Mouse (Mus musculus) lung, embryonic 15.5 days (tissue): Measurements from ENCODE around the gene Gramd1a. TPM values are rescaled to one million over a fixed set of nuclear protein-coding genes. Genes with fewer than 3 reads are reported as not detected.

Source experiments
- ATAC-seq: fragments of 200-750 bp; cut with Nextera tagmentation; 2 replicates; pipeline ENCODE4 v1.8.0; 2017; ENCODE audit warnings: moderate number of reproducible peaks, borderline replicate concordance; ENCODE audit not compliant: low FRiP score, low TSS enrichment; ENCODE audit errors: extremely low read depth
- H3K27ac ChIP-seq: fragments of 300-500 bp; sonication (generic); 2 replicates; pipeline ENCODE4 v1.5.1; 2015; ENCODE audit warnings: moderate library complexity, mild to moderate bottlenecking, inconsistent platforms
- H3K27me3 ChIP-seq: fragments of 300-500 bp; sonication (generic); 2 replicates; pipeline ENCODE4 v1.6.1; 2015; ENCODE audit warnings: inconsistent platforms
- H3K36me3 ChIP-seq: fragments of 300-500 bp; sonication (generic); 2 replicates; pipeline ENCODE4 v1.6.1; 2015; ENCODE audit warnings: inconsistent platforms
- H3K4me1 ChIP-seq: fragments of 300-500 bp; sonication (generic); 2 replicates; pipeline ENCODE4 v1.6.1; 2015; ENCODE audit warnings: inconsistent platforms
- H3K4me2 ChIP-seq: fragments of 300-500 bp; sonication (generic); 2 replicates; pipeline ENCODE4 v1.6.1; 2015; ENCODE audit warnings: inconsistent platforms, mild to moderate bottlenecking, moderate library complexity
- H3K4me3 ChIP-seq: fragments of 300-500 bp; sonication (generic); 2 replicates; pipeline ENCODE4 v1.5.1; 2015; ENCODE audit warnings: mild to moderate bottlenecking, inconsistent platforms
- H3K9ac ChIP-seq: fragments of 300-500 bp; sonication (generic); 2 replicates; pipeline ENCODE4 v1.6.1; 2015; ENCODE audit warnings: inconsistent platforms
- H3K9me3 ChIP-seq: fragments of 300-500 bp; sonication (generic); 2 replicates; pipeline ENCODE4 v1.6.1; 2016; ENCODE audit warnings: inconsistent platforms
- WGBS: fragments of 180-500 bp; shearing (Covaris S2); methylation state at CpG from one replicate; pipeline ENCODE4 v1.1.7; 2015; 5-methylcytosine and 5-hydroxymethylcytosine counted together
- polyA plus RNA-seq: library from polyadenylated mRNA; unstranded; fragments of >200 nt; fragmentation: Nextera tagmentation; extraction: Ambion mirVana; gene quantifications from 2 replicates; pipeline ENCODE4 v1.2.1, GENCODE M21; 2015

The Gramd1a gene
- polyA plus RNA-seq, 1 experiment from 2014 or later: 65.5 TPM

DNA sequence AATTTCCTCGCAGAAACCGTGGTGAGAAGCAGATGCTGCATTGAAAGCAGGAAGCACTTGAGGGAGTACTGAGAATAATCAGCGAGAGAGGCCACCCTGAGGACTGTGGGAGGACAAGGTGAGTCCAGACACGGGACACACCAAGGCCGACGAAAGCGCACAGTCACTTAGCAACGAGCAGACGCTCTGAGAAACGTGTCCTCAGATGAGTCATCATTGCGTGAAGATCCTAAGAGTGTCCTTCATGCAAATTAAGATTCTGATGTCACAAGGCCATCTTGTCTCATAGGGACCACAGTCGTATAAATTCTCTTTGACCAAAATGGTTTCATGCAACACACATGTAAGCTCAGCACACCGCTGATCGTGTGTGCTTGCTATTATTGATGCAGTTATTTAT, 54.9 kb downstream of the Gramd1a start:
- Histone ChIP-seq H3K27ac (no peak overlapping the region), H3K9ac (no peak overlapping the region), H3K4me3 (no peak overlapping the region), H3K4me2 (no peak overlapping the region), H3K36me3 (no peaks in the 10 kb centered on the region), H3K4me1 (peaks cover 5% of the 10 kb centered on the region; the same call in 1 of the 2 replicates), H3K27me3 (no peaks in the 10 kb centered on the region; the same call in 1 of the 2 replicates), H3K9me3 (no peaks in the 10 kb centered on the region)
- 68% methylated on average over 14 of the region's 14 CpGs for WGBS
- no peak for ATAC-seq

DNA sequence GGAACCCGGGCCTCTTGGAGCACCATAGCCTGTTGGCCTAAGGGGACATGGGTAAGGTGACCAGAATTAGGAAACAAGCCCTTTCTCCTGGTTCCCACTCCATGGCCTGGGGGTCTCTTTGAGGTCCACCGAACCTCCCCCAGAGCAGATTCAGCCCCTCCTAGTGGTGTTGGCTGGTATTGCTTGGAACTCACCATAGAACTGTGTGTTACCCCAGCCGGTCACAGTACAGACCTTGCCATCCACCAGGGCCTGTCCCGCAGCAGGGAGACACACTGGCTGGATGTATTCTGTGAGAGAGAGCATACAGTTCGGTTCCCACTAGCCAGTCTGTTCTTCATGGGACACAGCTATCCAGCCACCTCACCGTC, 56.1 kb downstream of the Gramd1a start:
- Histone ChIP-seq H3K9ac (no peak overlapping the region), H3K4me2 (no peak overlapping the region), H3K27me3 (no peaks in the 10 kb centered on the region; the same call in 1 of the 2 replicates), H3K27ac (no peak overlapping the region), H3K4me3 (no peak overlapping the region), H3K4me1 (peaks cover 5% of the 10 kb centered on the region; the same call in 1 of the 2 replicates), H3K36me3 (no peaks in the 10 kb centered on the region), H3K9me3 (no peaks in the 10 kb centered on the region)
- no peak for ATAC-seq
- 79% methylated on average over 6 of the region's 6 CpGs for WGBS

DNA sequence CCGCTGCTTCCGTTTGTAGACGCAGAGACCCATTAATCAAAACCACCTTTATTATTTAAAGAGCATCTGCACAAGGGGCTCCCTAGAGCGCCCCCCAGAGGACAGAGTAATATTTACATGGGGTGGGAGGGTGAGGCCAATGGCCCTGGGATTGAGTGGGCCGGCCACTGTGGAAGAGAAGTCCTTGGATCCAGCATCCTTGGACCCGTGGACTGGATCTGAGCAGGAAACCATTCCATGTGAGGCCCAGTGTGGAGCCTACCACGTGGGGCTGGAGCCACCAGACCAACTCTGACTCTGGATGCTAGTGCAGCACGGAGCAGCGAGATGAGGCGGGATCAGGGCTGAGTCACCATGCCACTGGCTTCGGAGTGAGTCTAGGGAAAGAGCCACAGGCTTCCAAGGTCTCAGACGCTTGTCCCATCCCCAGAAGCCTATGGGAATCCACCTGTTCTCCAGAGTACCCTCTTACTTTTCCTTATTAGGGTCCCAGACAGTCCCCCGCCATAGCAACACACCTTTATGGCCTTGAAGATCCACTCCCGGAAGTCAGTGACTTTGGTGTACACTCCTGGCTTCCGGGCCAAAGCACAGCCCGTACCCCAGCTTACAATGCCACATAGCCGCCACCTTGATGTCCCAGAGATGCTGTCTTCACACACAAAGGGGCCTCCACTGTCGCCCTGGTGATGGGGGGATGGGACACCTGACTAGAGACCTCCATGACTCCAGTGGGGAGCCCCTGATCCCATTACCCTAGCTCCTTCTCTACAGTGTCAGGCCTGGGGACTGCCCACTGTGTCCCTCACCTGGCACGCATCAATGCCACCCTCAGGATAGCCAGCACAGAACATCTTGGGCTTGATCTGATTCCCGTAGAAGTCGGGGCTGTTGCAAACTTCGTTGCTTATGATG, 56.7 kb downstream of the Gramd1a start:
- no peak overlapping the region for H3K4me3 ChIP-seq
- no peak overlapping the region for H3K4me2 ChIP-seq
- no peak overlapping the region for H3K27ac ChIP-seq
- no peaks in the 10 kb centered on the region; the same call in 1 of the 2 replicates for H3K27me3 ChIP-seq
- no peaks in the 10 kb centered on the region for H3K9me3 ChIP-seq
- no peaks in the 10 kb centered on the region for H3K36me3 ChIP-seq
- H3K4me1 ChIP-seq: peaks cover 5% of the 10 kb centered on the region; the same call in 1 of the 2 replicates
- no peak overlapping the region for H3K9ac ChIP-seq
- WGBS: 76% methylated on average over 22 of the region's 22 CpGs
- no peak for ATAC-seq

DNA sequence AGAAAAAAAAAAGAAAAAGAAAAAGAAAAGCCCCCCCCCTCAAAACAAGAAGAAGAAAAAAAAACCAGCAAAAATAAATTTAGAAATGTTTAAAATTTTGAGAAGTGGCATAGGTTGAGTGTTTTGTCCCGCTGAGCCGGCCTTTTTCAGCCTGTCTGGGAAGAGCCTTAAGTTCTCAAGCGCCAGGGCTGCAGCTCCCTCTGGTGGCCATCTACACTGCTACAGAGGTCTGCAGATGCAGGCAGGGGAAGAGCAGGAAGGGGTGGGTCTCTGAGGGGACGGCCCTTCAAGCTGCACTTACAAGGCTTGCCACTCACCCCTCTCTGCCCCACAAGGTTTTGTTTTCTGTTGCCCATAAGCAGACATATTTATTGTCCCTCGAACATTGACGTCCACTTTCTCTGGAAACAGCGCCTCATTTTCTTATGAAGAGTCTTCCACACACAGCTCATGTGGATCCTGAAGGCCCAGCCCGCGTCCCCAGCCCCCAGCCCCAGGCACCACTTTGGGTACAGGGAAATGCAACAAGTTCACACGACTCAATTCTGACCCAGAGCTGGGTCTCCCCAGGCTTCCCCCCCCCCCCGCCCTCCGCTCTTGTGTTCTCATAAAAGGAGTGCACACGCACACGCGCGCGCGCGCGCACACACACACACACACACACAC, 58.0 kb downstream of the Gramd1a start:
- Histone ChIP-seq H3K4me2 (peak overlapping the region; percentile 51), H3K36me3 (no peaks in the 10 kb centered on the region), H3K27ac (peak overlapping the region; percentile 3; the same call in 1 of the 2 replicates), H3K27me3 (no peaks in the 10 kb centered on the region), H3K9ac (no peak overlapping the region; the same call in 1 of the 2 replicates), H3K4me1 (peaks cover 5% of the 10 kb centered on the region; the same call in 1 of the 2 replicates), H3K9me3 (no peaks in the 10 kb centered on the region), H3K4me3 (peak overlapping the region; percentile 19)
- ATAC-seq: peak; percentile 94
- 35% methylated on average over 20 of the region's 20 CpGs for WGBS

DNA sequence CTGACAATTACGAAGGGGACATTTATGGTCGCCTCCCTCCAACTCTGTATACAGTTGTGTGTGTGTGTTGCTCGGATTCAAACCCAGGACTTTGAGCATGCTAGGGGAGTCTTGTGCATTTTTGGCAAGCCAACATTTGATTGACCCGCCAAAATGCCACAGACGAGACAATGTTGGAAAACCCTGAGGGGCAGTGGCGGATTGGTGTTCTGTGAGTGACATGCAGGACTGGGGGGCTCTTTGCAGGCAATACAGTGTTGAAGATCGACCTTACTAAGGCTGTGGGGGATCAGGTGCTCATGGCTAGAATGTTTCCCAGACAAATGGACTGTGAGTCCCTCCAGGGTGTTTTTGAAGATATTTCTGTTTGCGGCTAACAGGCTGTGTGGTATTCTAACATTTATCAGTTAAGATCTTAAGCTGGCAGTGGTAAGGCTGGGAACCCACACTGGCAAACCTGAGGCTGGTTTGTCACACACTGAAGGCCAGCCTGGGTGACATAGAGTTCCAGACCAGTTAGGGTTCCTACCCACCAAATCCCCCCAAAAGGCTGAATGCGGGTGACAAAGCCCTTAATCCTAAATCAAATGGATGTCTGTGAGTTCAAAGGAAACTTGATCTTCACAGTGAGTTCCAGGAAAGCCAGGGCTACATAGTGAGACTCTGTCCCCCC, 58.7 kb downstream of the Gramd1a start:
- ATAC-seq: no peak
- H3K9me3 ChIP-seq: no peaks in the 10 kb centered on the region
- H3K27ac ChIP-seq: no peak overlapping the region
- 66% methylated on average over 9 of the region's 9 CpGs for WGBS
- H3K4me1 ChIP-seq: peaks cover 5% of the 10 kb centered on the region; the same call in 1 of the 2 replicates
- H3K9ac ChIP-seq: no peak overlapping the region
- H3K4me3 ChIP-seq: no peak overlapping the region
- H3K36me3 ChIP-seq: no peaks in the 10 kb centered on the region
- H3K27me3 ChIP-seq: no peaks in the 10 kb centered on the region
- H3K4me2 ChIP-seq: no peak overlapping the region

DNA sequence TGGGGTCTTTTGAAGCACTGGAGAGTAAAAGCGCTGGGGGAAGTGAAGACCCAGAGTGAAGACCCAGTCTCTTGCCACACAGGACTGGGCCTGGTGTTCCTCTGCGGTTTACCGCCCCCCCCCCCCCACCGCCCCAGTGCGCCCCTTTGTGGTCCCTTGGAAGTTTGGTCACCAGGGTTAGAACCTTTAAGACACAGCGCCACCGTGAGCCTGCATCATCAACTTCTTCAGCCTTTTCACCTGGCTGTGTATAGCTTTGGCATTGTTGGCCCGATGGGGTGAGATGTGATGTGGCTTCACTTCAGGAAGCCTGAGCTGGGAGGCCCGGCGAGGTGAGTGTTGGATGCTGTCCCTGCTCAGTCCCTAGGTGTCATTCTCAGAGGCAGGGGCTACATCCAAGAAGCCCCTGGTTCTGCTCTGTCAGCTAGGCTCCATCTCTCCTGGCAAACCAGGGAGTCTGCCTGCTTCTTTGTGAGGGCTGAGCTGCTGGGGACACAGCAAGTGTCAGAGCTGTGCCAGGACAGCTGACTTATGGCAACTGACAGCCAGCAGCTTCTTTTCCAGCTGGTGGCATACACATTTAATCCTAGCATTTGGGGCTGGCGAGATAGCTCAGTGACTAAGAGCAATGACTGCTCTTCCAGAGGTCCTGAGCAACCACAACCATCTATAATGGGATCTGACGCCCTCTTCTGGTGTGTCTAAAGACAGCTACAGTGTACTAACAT, 60.8 kb downstream of the Gramd1a start:
- H3K27ac ChIP-seq: no peak overlapping the region
- H3K9me3 ChIP-seq: no peaks in the 10 kb centered on the region
- H3K4me3 ChIP-seq: no peak overlapping the region
- H3K9ac ChIP-seq: no peak overlapping the region
- no peaks in the 10 kb centered on the region for H3K27me3 ChIP-seq
- H3K36me3 ChIP-seq: no peaks in the 10 kb centered on the region
- H3K4me2 ChIP-seq: no peak overlapping the region
- ATAC-seq: no peak; the same call in 1 of the 2 replicates
- H3K4me1 ChIP-seq: peaks cover 5% of the 10 kb centered on the region; the same call in 1 of the 2 replicates
- 25% methylated on average over 10 of the region's 12 CpGs for WGBS

DNA sequence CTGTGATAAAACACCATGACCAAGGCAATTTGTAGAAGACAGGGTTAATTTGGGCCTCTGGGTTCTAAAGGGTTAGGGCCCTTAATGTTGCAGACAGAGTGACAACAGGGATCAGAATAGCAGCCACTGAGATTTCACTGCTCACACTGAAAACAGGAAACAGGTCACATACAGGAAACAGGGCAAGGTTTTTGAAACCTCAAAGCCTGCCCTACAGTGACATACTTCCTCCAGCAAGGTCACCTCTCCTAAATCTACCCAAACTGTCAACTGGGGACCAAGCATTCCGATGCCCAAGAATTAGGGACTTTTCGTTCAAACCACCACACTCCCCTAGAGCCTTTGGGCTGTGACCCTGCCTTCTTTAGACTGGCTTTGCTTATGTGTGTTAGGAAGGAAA, 66.0 kb downstream of the Gramd1a start:
- Histone ChIP-seq H3K9me3 (no peaks in the 10 kb centered on the region), H3K4me1 (peaks cover 11% of the 10 kb centered on the region), H3K4me2 (no peak overlapping the region), H3K27me3 (no peaks in the 10 kb centered on the region), H3K27ac (no peak overlapping the region), H3K9ac (no peak overlapping the region), H3K4me3 (no peak overlapping the region), H3K36me3 (no peaks in the 10 kb centered on the region)
- 80% methylated on average over 2 of the region's 2 CpGs for WGBS
- ATAC-seq: no peak

DNA sequence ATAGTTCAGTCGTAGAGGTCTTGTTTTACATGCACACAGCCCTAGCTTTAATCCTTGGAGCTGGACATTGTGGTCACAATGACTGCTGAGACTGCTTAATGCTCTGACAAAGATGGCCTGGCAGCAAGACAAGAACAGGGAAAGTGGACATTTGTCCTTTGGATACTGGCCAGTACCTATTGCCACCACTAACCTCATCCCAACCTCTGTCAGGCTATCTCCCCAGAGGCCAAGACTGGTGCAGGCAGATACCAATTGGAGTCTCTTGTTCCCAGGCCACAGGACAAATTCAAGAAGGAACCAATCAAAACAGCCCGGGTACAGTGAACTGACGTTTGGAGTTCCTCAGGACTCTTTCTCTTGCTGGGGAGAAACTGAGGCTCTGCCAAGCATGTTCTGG, 67.5 kb downstream of the Gramd1a start:
- Histone ChIP-seq H3K9ac (no peak overlapping the region), H3K36me3 (no peaks in the 10 kb centered on the region), H3K27ac (no peak overlapping the region), H3K4me2 (no peak overlapping the region), H3K4me3 (no peak overlapping the region), H3K9me3 (no peaks in the 10 kb centered on the region), H3K4me1 (peaks cover 21% of the 10 kb centered on the region), H3K27me3 (no peaks in the 10 kb centered on the region)
- no peak for ATAC-seq
- 48% methylated on average over 3 of the region's 3 CpGs for WGBS

DNA sequence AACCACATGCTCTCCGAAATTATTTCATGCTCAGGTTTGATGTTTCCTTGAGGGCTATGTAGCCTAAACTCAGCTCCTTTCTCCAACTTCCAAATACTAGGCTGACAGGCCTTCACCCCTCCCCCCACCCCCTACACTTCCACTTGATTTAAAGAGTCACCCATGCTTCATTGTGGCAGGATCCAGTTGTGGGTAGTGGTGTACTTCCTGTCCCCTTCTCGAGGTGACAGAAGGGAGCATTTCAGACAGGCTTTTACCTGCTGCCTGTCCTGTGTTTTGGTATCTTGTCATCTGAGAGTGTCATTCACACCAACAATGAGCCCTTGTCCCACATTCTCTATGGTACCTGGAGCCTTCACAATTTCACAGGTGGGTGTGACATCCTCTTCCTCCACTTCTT, 68.4 kb downstream of the Gramd1a start:
- H3K36me3 ChIP-seq: no peaks in the 10 kb centered on the region
- no peaks in the 10 kb centered on the region for H3K27me3 ChIP-seq
- 50% methylated on average over 2 of the region's 2 CpGs for WGBS
- H3K4me2 ChIP-seq: no peak overlapping the region
- no peak overlapping the region for H3K4me3 ChIP-seq
- no peak overlapping the region for H3K9ac ChIP-seq
- H3K27ac ChIP-seq: no peak overlapping the region
- H3K9me3 ChIP-seq: no peaks in the 10 kb centered on the region
- peaks cover 21% of the 10 kb centered on the region for H3K4me1 ChIP-seq
- no peak for ATAC-seq

DNA sequence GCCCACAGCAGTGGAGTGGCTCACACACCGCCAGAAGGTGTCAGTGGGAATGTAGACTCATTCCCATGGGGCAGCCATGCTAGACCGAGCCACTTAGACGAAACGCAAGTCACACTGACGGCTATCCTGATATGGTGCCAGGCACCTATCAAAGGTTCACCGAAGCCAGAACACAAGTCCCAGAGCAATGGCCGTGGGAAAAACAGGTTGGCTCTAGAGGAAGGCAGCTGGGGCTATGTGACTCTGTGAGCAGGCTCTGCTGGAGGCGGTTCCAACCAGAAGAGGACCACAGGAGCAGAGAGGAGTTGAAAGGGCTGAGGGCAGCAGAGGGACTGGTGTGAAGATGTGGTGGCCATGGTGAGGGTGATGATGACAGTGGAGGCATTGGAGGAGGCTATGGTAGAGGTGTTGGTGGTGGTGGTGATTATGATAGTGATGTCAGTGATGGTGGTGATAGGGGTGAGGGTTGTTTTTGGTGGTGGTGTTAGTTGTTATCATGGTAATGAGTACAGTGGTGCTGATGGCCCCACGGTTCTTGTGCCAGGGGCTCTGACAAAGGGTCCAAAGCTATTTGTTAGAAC, 69.4 kb downstream of the Gramd1a start:
- Histone ChIP-seq H3K4me1 (peaks cover 21% of the 10 kb centered on the region), H3K27me3 (no peaks in the 10 kb centered on the region), H3K27ac (no peak overlapping the region), H3K9me3 (no peaks in the 10 kb centered on the region), H3K4me3 (no peak overlapping the region), H3K36me3 (no peaks in the 10 kb centered on the region), H3K9ac (no peak overlapping the region), H3K4me2 (no peak overlapping the region)
- whole genome bisulfite sequencing: 87% methylated on average over 9 of the region's 9 CpGs
- no peak for ATAC-seq

DNA sequence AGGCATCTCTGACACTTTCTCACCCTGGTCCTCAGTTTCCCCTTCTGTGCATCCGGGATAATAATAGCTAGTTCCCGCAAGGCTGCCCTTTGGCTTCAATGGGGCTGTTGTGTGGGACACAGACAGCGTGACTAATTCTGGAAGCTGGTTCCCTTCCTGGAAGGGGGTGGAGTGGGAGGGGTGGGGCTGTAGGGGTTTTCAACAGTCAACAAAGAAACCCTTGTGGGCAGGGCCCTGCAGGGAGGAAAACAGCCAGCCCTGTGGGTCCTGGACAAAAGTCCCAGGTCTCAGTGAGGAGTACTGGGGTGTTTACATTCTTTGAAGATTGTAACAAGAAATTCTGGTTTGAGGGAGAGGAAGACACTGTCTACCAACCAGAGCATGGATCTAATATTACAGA, 70.5 kb downstream of the Gramd1a start:
- no peaks in the 10 kb centered on the region for H3K9me3 ChIP-seq
- peaks cover 21% of the 10 kb centered on the region for H3K4me1 ChIP-seq
- H3K36me3 ChIP-seq: no peaks in the 10 kb centered on the region
- no peak for ATAC-seq
- H3K4me3 ChIP-seq: no peak overlapping the region
- H3K4me2 ChIP-seq: no peak overlapping the region
- 52% methylated on average over 3 of the region's 3 CpGs for WGBS
- H3K27ac ChIP-seq: 0 out of 2 replicates have a peak overlapping the region, but pooled peaks have one; percentile 2
- no peaks in the 10 kb centered on the region for H3K27me3 ChIP-seq
- H3K9ac ChIP-seq: no peak overlapping the region
